Mouse (Mus musculus): ENCODE measurements around the gene Ece1.

Ece1 gene

GRCm38 (mm10) chr4:137908915-137909314 lies 46.9 kb downstream of the Ece1 start:
- no peak for DNase-seq (ENCODE audit: low read depth, low spot score)
- Histone ChIP-seq H3K36me3 (ENCODE audit: control insufficient read depth, insufficient read depth, low read length, poor library complexity, severe bottlenecking) (no peaks in the 10 kb centered on the region), H3K27me3 (ENCODE audit: control insufficient read depth, insufficient read depth, low read length, poor library complexity, severe bottlenecking) (no peaks in the 10 kb centered on the region)

DNA sequence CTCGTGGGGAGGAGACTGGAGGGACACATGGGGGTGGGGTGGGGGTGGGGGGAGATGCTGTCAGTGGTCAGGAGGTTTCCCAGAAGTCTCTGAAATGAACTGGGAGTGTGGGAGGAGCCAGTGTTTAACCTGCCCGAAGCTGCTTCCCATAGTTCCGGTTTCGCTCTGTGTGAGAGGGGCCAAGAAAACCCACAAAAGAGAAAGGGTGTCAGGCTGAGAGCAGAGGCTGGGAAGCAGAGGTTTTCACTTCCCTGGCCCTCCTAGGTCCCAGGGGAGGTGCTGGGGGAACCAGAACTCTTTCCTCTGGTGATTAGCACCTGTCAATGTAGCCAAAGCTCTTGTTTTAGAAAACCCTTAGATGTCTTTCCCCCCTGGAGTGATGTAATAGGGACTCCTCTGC lies 47.4 kb downstream of the Ece1 start:
- Histone ChIP-seq H3K36me3 (ENCODE audit: control insufficient read depth, insufficient read depth, low read length, poor library complexity, severe bottlenecking) (no peaks in the 10 kb centered on the region), H3K27me3 (ENCODE audit: control insufficient read depth, insufficient read depth, low read length, poor library complexity, severe bottlenecking) (no peaks in the 10 kb centered on the region)
- DNase-seq (ENCODE audit: low read depth, low spot score): peak; percentile 59

- no peak for DNase-seq (ENCODE audit: low read depth, low spot score)
- H3K36me3 ChIP-seq (ENCODE audit: control insufficient read depth, insufficient read depth, low read length, poor library complexity, severe bottlenecking): no peaks in the 10 kb centered on the region
- H3K27me3 ChIP-seq (ENCODE audit: control insufficient read depth, insufficient read depth, low read length, poor library complexity, severe bottlenecking): no peaks in the 10 kb centered on the region
These were observed 48.5 kb downstream of the Ece1 start for GRCm38 (mm10) chr4:137910382-137911009.

DNA sequence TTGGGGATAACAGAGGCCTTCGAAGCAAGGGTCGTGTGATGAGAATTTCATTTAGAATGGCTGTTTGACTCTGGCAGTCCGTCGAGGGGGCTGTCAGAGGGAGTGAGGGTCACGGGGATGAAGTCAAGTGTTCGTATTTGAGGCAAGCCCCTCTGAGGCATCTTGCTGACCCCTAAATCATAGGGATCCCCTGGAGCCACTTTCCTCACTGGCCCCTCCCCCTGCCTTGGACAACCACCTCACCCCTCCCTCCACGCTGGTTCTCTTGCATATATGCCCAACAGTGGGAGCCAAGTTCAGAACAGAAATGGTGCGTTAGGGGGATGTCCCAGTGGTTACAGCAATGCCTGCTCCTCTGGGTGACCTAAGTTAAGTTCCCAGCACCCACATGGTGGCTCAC lies 49.6 kb downstream of the Ece1 start:
- H3K36me3 ChIP-seq (ENCODE audit: control insufficient read depth, insufficient read depth, low read length, poor library complexity, severe bottlenecking): no peaks in the 10 kb centered on the region
- DNase-seq (ENCODE audit: low read depth, low spot score): no peak

GRCm38 (mm10) chr4:137912768-137913305 lies 50.8 kb downstream of the Ece1 start:
- no peak for DNase-seq (ENCODE audit: low read depth, low spot score)
- H3K27me3 ChIP-seq (ENCODE audit: control insufficient read depth, insufficient read depth, low read length, poor library complexity, severe bottlenecking): no peaks in the 10 kb centered on the region
- H3K36me3 ChIP-seq (ENCODE audit: control insufficient read depth, insufficient read depth, low read length, poor library complexity, severe bottlenecking): no peaks in the 10 kb centered on the region

More for the DNA sequence above, 49.6 kb downstream of the Ece1 start:
- H3K27me3 ChIP-seq (ENCODE audit: control insufficient read depth, insufficient read depth, low read length, poor library complexity, severe bottlenecking): no peaks in the 10 kb centered on the region

DNA sequence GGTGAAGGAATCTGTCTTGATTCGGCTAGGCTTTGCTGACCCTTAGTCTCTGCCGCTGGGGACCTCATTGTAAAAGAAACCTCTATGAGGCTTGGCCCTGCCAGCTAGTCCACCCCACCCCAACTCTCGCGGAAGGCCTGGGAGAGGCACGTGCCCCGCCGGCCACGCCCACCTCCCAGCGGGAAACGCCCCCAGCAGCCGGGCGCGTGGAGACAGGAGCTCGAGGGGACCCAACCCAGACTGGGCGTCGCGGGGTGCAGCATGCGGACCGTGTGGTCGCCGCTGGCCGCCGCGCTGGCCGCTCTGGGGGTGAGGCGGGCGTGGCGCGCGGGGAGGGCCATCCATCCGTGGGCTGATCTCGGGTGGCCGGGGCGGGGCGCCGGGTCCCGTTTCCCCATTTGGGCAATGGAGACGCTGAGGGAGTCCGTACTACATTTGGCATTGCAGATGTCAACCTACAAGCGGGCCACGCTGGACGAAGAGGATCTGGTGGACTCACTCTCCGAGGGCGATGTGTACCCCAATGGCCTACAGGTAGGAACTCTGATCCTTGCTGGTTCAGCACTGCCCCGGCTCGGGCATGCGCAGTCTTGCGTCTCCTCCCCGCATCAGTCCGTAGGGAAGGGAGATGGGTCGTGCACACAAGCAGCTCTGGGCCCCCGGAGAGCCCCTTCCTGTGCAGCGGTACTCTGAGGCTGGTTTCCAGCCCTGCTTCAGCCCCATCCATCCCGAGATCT lies 51.5 kb downstream of the Ece1 start:
- DNase-seq (ENCODE audit: low read depth, low spot score): peak; percentile 65
- H3K27me3 ChIP-seq (ENCODE audit: control insufficient read depth, insufficient read depth, low read length, poor library complexity, severe bottlenecking): no peaks in the 10 kb centered on the region
- H3K36me3 ChIP-seq (ENCODE audit: control insufficient read depth, insufficient read depth, low read length, poor library complexity, severe bottlenecking): no peaks in the 10 kb centered on the region

DNA sequence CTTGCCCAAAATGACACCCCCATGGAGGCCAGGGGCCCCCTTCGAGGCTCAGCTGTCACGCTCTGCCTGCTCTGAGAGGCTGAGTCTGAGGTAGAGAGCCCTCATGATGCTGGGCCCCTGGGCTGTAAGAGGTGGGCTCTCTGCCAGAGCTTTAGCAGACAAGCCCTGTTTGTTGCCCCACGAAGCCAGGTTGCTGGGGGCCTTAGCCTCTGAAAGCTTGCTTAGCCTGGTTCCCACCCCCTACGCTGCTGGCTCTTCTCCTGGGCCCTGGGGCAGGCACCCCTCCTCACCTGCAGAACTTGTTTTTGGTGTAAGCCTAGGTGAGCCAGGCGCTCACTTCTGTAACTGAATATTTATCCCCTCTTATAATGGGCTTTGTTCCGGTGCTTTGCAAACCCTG lies 55.6 kb downstream of the Ece1 start:
- Histone ChIP-seq H3K27me3 (ENCODE audit: control insufficient read depth, insufficient read depth, low read length, poor library complexity, severe bottlenecking) (no peaks in the 10 kb centered on the region), H3K36me3 (ENCODE audit: control insufficient read depth, insufficient read depth, low read length, poor library complexity, severe bottlenecking) (no peaks in the 10 kb centered on the region)
- no peak for DNase-seq (ENCODE audit: low read depth, low spot score)

GRCm38 (mm10) chr4:137918559-137918958 lies 56.5 kb downstream of the Ece1 start:
- Histone ChIP-seq H3K27me3 (ENCODE audit: control insufficient read depth, insufficient read depth, low read length, poor library complexity, severe bottlenecking) (no peaks in the 10 kb centered on the region), H3K36me3 (ENCODE audit: control insufficient read depth, insufficient read depth, low read length, poor library complexity, severe bottlenecking) (no peaks in the 10 kb centered on the region)
- DNase-seq (ENCODE audit: low read depth, low spot score): no peak

DNA sequence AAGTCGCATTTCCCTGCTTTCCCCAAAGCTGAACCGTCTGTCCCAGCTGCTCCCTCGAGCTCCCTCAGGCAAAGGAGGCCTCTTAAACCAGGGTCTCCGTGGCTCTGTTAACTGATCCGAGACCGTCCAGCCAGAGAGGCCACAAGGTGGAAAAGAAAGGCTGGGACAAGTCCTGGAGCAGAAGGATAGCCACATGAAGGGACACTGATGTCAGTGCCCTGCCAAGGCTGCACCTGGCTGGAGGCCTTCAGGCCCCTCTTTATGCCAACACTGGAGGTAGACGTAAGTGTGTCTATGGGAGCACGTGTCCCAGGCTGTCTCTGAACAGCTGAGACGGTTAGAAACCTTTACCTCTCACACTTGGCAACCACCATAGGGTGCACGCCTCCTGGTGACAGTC lies 57.1 kb downstream of the Ece1 start:
- H3K36me3 ChIP-seq (ENCODE audit: control insufficient read depth, insufficient read depth, low read length, poor library complexity, severe bottlenecking): no peaks in the 10 kb centered on the region
- DNase-seq (ENCODE audit: low read depth, low spot score): no peak
- H3K27me3 ChIP-seq (ENCODE audit: control insufficient read depth, insufficient read depth, low read length, poor library complexity, severe bottlenecking): no peaks in the 10 kb centered on the region

DNA sequence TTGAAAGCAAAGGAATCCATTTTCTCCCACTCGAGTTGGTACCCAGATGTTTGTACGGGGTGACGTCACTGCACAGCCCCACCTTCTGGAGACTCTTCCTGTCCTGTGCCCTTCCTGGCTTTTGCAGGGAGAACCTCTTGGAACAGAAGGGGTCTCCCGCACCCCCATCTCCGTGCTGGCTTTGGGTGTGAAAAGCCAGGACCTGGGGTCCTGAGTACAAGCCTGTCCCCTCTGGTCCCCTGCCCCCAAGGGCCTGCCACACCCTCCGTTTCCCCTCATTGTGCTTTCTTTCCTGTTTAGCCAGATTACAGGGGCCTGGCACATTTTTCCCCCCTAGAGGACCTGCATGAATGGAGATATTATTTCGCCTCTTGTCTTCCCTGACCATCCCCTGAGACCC lies 58.0 kb downstream of the Ece1 start:
- H3K36me3 ChIP-seq (ENCODE audit: control insufficient read depth, insufficient read depth, low read length, poor library complexity, severe bottlenecking): no peaks in the 10 kb centered on the region
- DNase-seq (ENCODE audit: low read depth, low spot score): no peak
- H3K27me3 ChIP-seq (ENCODE audit: control insufficient read depth, insufficient read depth, low read length, poor library complexity, severe bottlenecking): no peaks in the 10 kb centered on the region

- Histone ChIP-seq H3K36me3 (ENCODE audit: control insufficient read depth, insufficient read depth, low read length, poor library complexity, severe bottlenecking) (no peaks in the 10 kb centered on the region), H3K27me3 (ENCODE audit: control insufficient read depth, insufficient read depth, low read length, poor library complexity, severe bottlenecking) (no peaks in the 10 kb centered on the region)
- no peak for DNase-seq (ENCODE audit: low read depth, low spot score)
These were observed 58.5 kb downstream of the Ece1 start for GRCm38 (mm10) chr4:137920500-137920961.

DNA sequence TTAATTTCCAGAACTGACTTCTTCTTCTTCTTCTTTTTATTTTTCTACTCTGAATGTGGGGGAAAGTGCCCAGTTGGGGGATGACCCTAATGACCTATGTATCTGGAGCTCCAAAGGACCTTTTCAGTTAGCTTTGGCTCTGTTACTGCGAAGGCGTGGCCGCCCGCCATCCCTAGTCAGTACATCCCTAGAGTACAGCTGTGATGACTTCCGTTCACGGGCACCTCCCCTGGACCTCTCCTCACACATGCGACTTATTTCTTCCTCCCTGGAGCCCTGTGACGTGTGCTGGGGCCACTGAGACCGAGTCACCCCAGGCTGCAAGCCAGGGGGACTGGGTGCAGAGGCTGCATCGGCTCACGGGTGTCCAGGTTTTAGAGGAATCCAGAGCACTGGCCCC lies 59.5 kb downstream of the Ece1 start:
- no peak for DNase-seq (ENCODE audit: low read depth, low spot score)
- Histone ChIP-seq H3K36me3 (ENCODE audit: control insufficient read depth, insufficient read depth, low read length, poor library complexity, severe bottlenecking) (no peaks in the 10 kb centered on the region), H3K27me3 (ENCODE audit: control insufficient read depth, insufficient read depth, low read length, poor library complexity, severe bottlenecking) (no peaks in the 10 kb centered on the region)

GRCm38 (mm10) chr4:137923052-137923451 lies 61.0 kb downstream of the Ece1 start:
- no peaks in the 10 kb centered on the region for H3K27me3 ChIP-seq (ENCODE audit: control insufficient read depth, insufficient read depth, low read length, poor library complexity, severe bottlenecking)
- H3K36me3 ChIP-seq (ENCODE audit: control insufficient read depth, insufficient read depth, low read length, poor library complexity, severe bottlenecking): no peaks in the 10 kb centered on the region
- no peak for DNase-seq (ENCODE audit: low read depth, low spot score)

GRCm38 (mm10) chr4:137925176-137925575 lies 63.1 kb downstream of the Ece1 start:
- DNase-seq (ENCODE audit: low read depth, low spot score): no peak
- Histone ChIP-seq H3K36me3 (ENCODE audit: control insufficient read depth, insufficient read depth, low read length, poor library complexity, severe bottlenecking) (no peaks in the 10 kb centered on the region), H3K27me3 (ENCODE audit: control insufficient read depth, insufficient read depth, low read length, poor library complexity, severe bottlenecking) (no peaks in the 10 kb centered on the region)

- Histone ChIP-seq H3K36me3 (ENCODE audit: control insufficient read depth, insufficient read depth, low read length, poor library complexity, severe bottlenecking) (no peaks in the 10 kb centered on the region), H3K27me3 (ENCODE audit: control insufficient read depth, insufficient read depth, low read length, poor library complexity, severe bottlenecking) (no peaks in the 10 kb centered on the region)
- DNase-seq (ENCODE audit: low read depth, low spot score): no peak
These were observed 64.1 kb downstream of the Ece1 start for GRCm38 (mm10) chr4:137926161-137926560.
